Mouse (Mus musculus): ENCODE measurements around the gene Dvl2. TPM values are rescaled to one million over a fixed set of nuclear protein-coding genes. Genes with fewer than 3 reads are reported as not detected.
A peak's percentile ranks its signal among the peaks of the same experiment; 100 is the strongest.

Gene Dvl2
- polyA plus RNA-seq, 1 experiment from 2014 or later: 24.6 TPM

- Histone ChIP-seq H3K27ac (ENCODE audit: low read depth, low read length) (no peak overlapping the region), H3K4me2 (replicated peaks; ENCODE audit: low read depth, low read length) (no peak overlapping the region), H3K9me3 (ENCODE audit: control insufficient read depth, low read length) (no peaks in the 10 kb centered on the region), H3K36me3 (ENCODE audit: control insufficient read depth, insufficient read depth, low read length) (peaks cover 9% of the 10 kb centered on the region; the same call in 1 of the 2 replicates), H3K4me1 (replicated peaks; ENCODE audit: control insufficient read depth, insufficient read depth, low read length) (peaks cover 8% of the 10 kb centered on the region), H3K9ac (ENCODE audit: low read depth, low read length) (no peak overlapping the region), H3K27me3 (ENCODE audit: control insufficient read depth, insufficient read depth, low read length) (no peaks in the 10 kb centered on the region), H3K4me3 (ENCODE audit: low read depth, low read length) (no peak overlapping the region)
- ATAC-seq (ENCODE audit: low FRiP score) (no peak), DNase-seq (ENCODE audit: low spot score) (no peak)
- 91% methylated on average over 8 of the region's 8 CpGs for WGBS
Observed at GRCm38 (mm10) chr11:69989949-69990348, 10.4 kb upstream of the Dvl2 start.

GRCm38 (mm10) chr11:69990850-69991691, 9.3 kb upstream of the Dvl2 start, which contains the start of gene Gabarap:
Gabarap (plus strand) TSS chr11:69991143.
- peak within 1 kb of the TSS; percentile 85 for H3K9ac ChIP-seq (ENCODE audit: low read depth, low read length)
- peak within 1 kb of the TSS; percentile 75 for H3K4me2 ChIP-seq (replicated peaks; ENCODE audit: low read depth, low read length)
- H3K27me3 ChIP-seq (ENCODE audit: control insufficient read depth, insufficient read depth, low read length): no peaks in the 10 kb centered on the region
- H3K9me3 ChIP-seq (ENCODE audit: control insufficient read depth, low read length): no peaks in the 10 kb centered on the region
- H3K4me3 ChIP-seq (ENCODE audit: low read depth, low read length): peak within 1 kb of the TSS; percentile 65
- H3K27ac ChIP-seq (ENCODE audit: low read depth, low read length): peak within 1 kb of the TSS; percentile 80
- H3K4me1 ChIP-seq (replicated peaks; ENCODE audit: control insufficient read depth, insufficient read depth, low read length): peaks cover 8% of the 10 kb centered on the region
- under 1% methylated on average over 40 of the region's 40 CpGs for WGBS
- ATAC-seq (ENCODE audit: low FRiP score): peak; percentile 70
- peak; percentile 95 for DNase-seq (ENCODE audit: low spot score)
- peaks cover 9% of the 10 kb centered on the region; the same call in 1 of the 2 replicates for H3K36me3 ChIP-seq (ENCODE audit: control insufficient read depth, insufficient read depth, low read length)

GRCm38 (mm10) chr11:69991711-69992110, 8.7 kb upstream of the Dvl2 start:
- WGBS: under 1% methylated on average over 15 of the region's 15 CpGs

GRCm38 (mm10) chr11:69992396-69992795, 8.0 kb upstream of the Dvl2 start:
- no peak for ATAC-seq (ENCODE audit: low FRiP score)
- peaks cover 7% of the 10 kb centered on the region; the same call in 1 of the 2 replicates for H3K36me3 ChIP-seq (ENCODE audit: control insufficient read depth, insufficient read depth, low read length)
- no peak overlapping the region for H3K9ac ChIP-seq (ENCODE audit: low read depth, low read length)
- H3K4me2 ChIP-seq (replicated peaks; ENCODE audit: low read depth, low read length): peak overlapping the region; percentile 75
- H3K9me3 ChIP-seq (ENCODE audit: control insufficient read depth, low read length): no peaks in the 10 kb centered on the region
- peak overlapping the region; percentile 65 for H3K4me3 ChIP-seq (ENCODE audit: low read depth, low read length)
- peaks cover 8% of the 10 kb centered on the region for H3K4me1 ChIP-seq (replicated peaks; ENCODE audit: control insufficient read depth, insufficient read depth, low read length)
- H3K27ac ChIP-seq (ENCODE audit: low read depth, low read length): no peak overlapping the region
- H3K27me3 ChIP-seq (ENCODE audit: control insufficient read depth, insufficient read depth, low read length): no peaks in the 10 kb centered on the region
- WGBS: 92% methylated on average over 10 of the region's 10 CpGs
- DNase-seq (ENCODE audit: low spot score): no peak

More at GRCm38 (mm10) chr11:69991711-69992110, 8.7 kb upstream of the Dvl2 start:
- H3K9me3 ChIP-seq (ENCODE audit: control insufficient read depth, low read length): no peaks in the 10 kb centered on the region
- DNase-seq (ENCODE audit: low spot score) (no peak), ATAC-seq (ENCODE audit: low FRiP score) (0 out of 2 replicates have a peak, but pooled peaks have one; percentile 18)
- peak overlapping the region; percentile 65 for H3K4me3 ChIP-seq (ENCODE audit: low read depth, low read length)
- peaks cover 8% of the 10 kb centered on the region for H3K4me1 ChIP-seq (replicated peaks; ENCODE audit: control insufficient read depth, insufficient read depth, low read length)
- peak overlapping the region; percentile 75 for H3K4me2 ChIP-seq (replicated peaks; ENCODE audit: low read depth, low read length)
- no peaks in the 10 kb centered on the region for H3K27me3 ChIP-seq (ENCODE audit: control insufficient read depth, insufficient read depth, low read length)
- peaks cover 7% of the 10 kb centered on the region; the same call in 1 of the 2 replicates for H3K36me3 ChIP-seq (ENCODE audit: control insufficient read depth, insufficient read depth, low read length)
- peak overlapping the region; percentile 80 for H3K27ac ChIP-seq (ENCODE audit: low read depth, low read length)
- H3K9ac ChIP-seq (ENCODE audit: low read depth, low read length): peak overlapping the region; percentile 85

- 92% methylated on average over 3 of the region's 3 CpGs for WGBS
- Histone ChIP-seq H3K27ac (ENCODE audit: low read depth, low read length) (no peak overlapping the region), H3K36me3 (ENCODE audit: control insufficient read depth, insufficient read depth, low read length) (peaks cover 7% of the 10 kb centered on the region; the same call in 1 of the 2 replicates), H3K9ac (ENCODE audit: low read depth, low read length) (no peak overlapping the region), H3K27me3 (ENCODE audit: control insufficient read depth, insufficient read depth, low read length) (no peaks in the 10 kb centered on the region), H3K4me3 (ENCODE audit: low read depth, low read length) (peak overlapping the region; percentile 65; the same call in 1 of the 2 replicates), H3K4me2 (replicated peaks; ENCODE audit: low read depth, low read length) (peak overlapping the region; percentile 75; the same call in 1 of the 2 replicates), H3K4me1 (replicated peaks; ENCODE audit: control insufficient read depth, insufficient read depth, low read length) (peaks cover 12% of the 10 kb centered on the region), H3K9me3 (ENCODE audit: control insufficient read depth, low read length) (no peaks in the 10 kb centered on the region)
- no peak for ATAC-seq (ENCODE audit: low FRiP score)
- DNase-seq (ENCODE audit: low spot score): no peak
Observed at GRCm38 (mm10) chr11:69992932-69993331, 7.5 kb upstream of the Dvl2 start.

GRCm38 (mm10) chr11:69994401-69995090, 5.8 kb upstream of the Dvl2 start:
- no peak overlapping the region for H3K9ac ChIP-seq (ENCODE audit: low read depth, low read length)
- no peak overlapping the region for H3K4me2 ChIP-seq (replicated peaks; ENCODE audit: low read depth, low read length)
- WGBS: 87% methylated on average over 11 of the region's 11 CpGs
- H3K9me3 ChIP-seq (ENCODE audit: control insufficient read depth, low read length): no peaks in the 10 kb centered on the region
- no peak for DNase-seq (ENCODE audit: low spot score)
- H3K27me3 ChIP-seq (ENCODE audit: control insufficient read depth, insufficient read depth, low read length): no peaks in the 10 kb centered on the region
- no peak overlapping the region for H3K27ac ChIP-seq (ENCODE audit: low read depth, low read length)
- peaks cover 12% of the 10 kb centered on the region for H3K4me1 ChIP-seq (replicated peaks; ENCODE audit: control insufficient read depth, insufficient read depth, low read length)
- peaks cover 9% of the 10 kb centered on the region for H3K36me3 ChIP-seq (ENCODE audit: control insufficient read depth, insufficient read depth, low read length)
- ATAC-seq (ENCODE audit: low FRiP score): no peak
- H3K4me3 ChIP-seq (ENCODE audit: low read depth, low read length): peak overlapping the region; percentile 96

GRCm38 (mm10) chr11:69995391-69995960, 4.9 kb upstream of the Dvl2 start, which contains the start of gene Phf23:
Phf23 (plus strand) TSS chr11:69995777.
- H3K9me3 ChIP-seq (ENCODE audit: control insufficient read depth, low read length): no peaks in the 10 kb centered on the region

More at GRCm38 (mm10) chr11:69995391-69995960, 4.9 kb upstream of the Dvl2 start, which contains the start of gene Phf23:
- Histone ChIP-seq H3K4me2 (replicated peaks; ENCODE audit: low read depth, low read length) (peak within 1 kb of the TSS; percentile 48), H3K27me3 (ENCODE audit: control insufficient read depth, insufficient read depth, low read length) (no peaks in the 10 kb centered on the region), H3K4me1 (replicated peaks; ENCODE audit: control insufficient read depth, insufficient read depth, low read length) (peaks cover 12% of the 10 kb centered on the region), H3K27ac (ENCODE audit: low read depth, low read length) (peak within 1 kb of the TSS; percentile 96), H3K36me3 (ENCODE audit: control insufficient read depth, insufficient read depth, low read length) (peaks cover 11% of the 10 kb centered on the region), H3K4me3 (ENCODE audit: low read depth, low read length) (peak within 1 kb of the TSS; percentile 96), H3K9ac (ENCODE audit: low read depth, low read length) (peak within 1 kb of the TSS; percentile 97)
- peak; percentile 81 for ATAC-seq (ENCODE audit: low FRiP score)
- DNase-seq (ENCODE audit: low spot score): peak; percentile 98
- WGBS: under 1% methylated on average over 35 of the region's 36 CpGs
